Mouse (Mus musculus) lung, adult 2 months (tissue): ENCODE measurements around the gene Fabp7.

Experiments
- CTCF ChIP-seq: fragments of 200-500 bp; IDR thresholded peaks from 2 replicates; pipeline ENCODE4 v1.5.1; 2011; ENCODE audit warnings: mild to moderate bottlenecking, low read length, control low read depth; ENCODE audit not compliant: insufficient read depth
- POLR2A ChIP-seq: fragments of 200-500 bp; IDR thresholded peaks from 2 replicates; pipeline ENCODE4 v1.6.1; 2011; ENCODE audit warnings: low read depth, mild to moderate bottlenecking, control low read depth, low read length, borderline replicate concordance; ENCODE audit errors: extremely low read depth

GRCm38 (mm10) chr10:57741351-57741750 is 43.3 kb upstream of the Fabp7 start:
- no peak for TF ChIP-seq CTCF
- TF ChIP-seq POLR2A, result no peak
